Mouse (Mus musculus) forebrain, embryonic 15.5 days (tissue): ENCODE data around the gene Wfdc6a. TPM values are rescaled to one million over a fixed set of nuclear protein-coding genes. Genes with fewer than 3 reads are reported as not detected.
"Not testable (repeated sequence)": the region's sequence is repeated elsewhere in the genome, so short reads cannot be mapped to it uniquely, and the experiment has no call there.

Source experiments
- ATAC-seq: fragments of 200-750 bp; cut with Nextera tagmentation; replicated peaks from 2 replicates; pipeline ENCODE4 v1.8.0; 2017; ENCODE audit warnings: mild to moderate bottlenecking, moderate TSS enrichment, moderate library complexity
- H3K27ac ChIP-seq: fragments of 300-500 bp; sonication (generic); replicated peaks from 2 replicates; pipeline ENCODE4 v1.5.1; 2015; ENCODE audit warnings: mild to moderate bottlenecking, inconsistent platforms
- H3K27me3 ChIP-seq: fragments of 300-500 bp; sonication (generic); 2 replicates; pipeline ENCODE4 v1.6.1; 2015; ENCODE audit warnings: inconsistent platforms
- H3K36me3 ChIP-seq: fragments of 300-500 bp; sonication (generic); 2 replicates; pipeline ENCODE4 v1.6.1; 2015; ENCODE audit warnings: mild to moderate bottlenecking, inconsistent platforms
- H3K4me1 ChIP-seq: fragments of 300-500 bp; sonication (generic); 2 replicates; pipeline ENCODE4 v1.6.1; 2015; ENCODE audit warnings: inconsistent platforms
- H3K4me2 ChIP-seq: fragments of 300-500 bp; sonication (generic); replicated peaks from 2 replicates; pipeline ENCODE4 v1.6.1; 2015; ENCODE audit warnings: mild to moderate bottlenecking, inconsistent platforms
- H3K4me3 ChIP-seq: fragments of 300-500 bp; sonication (generic); 2 replicates; pipeline ENCODE4 v1.5.1; 2015; ENCODE audit warnings: mild to moderate bottlenecking, inconsistent platforms
- H3K9ac ChIP-seq: fragments of 300-500 bp; sonication (generic); replicated peaks from 2 replicates; pipeline ENCODE4 v1.6.1; 2015; ENCODE audit warnings: mild to moderate bottlenecking, inconsistent platforms
- H3K9me3 ChIP-seq: fragments of 300-500 bp; sonication (generic); 2 replicates; pipeline ENCODE4 v1.6.1; 2016; ENCODE audit warnings: inconsistent platforms
- WGBS: fragments of 180-500 bp; shearing (Covaris S2); methylation state at CpG from one replicate; pipeline ENCODE4 v1.1.7; 2015; ENCODE audit warnings: mixed read lengths; 5-methylcytosine and 5-hydroxymethylcytosine counted together
- polyA plus RNA-seq: library from polyadenylated mRNA; unstranded; fragments of >200 nt; fragmentation: Nextera tagmentation; extraction: Ambion mirVana; gene quantifications from 2 replicates; pipeline ENCODE4 v1.2.1, GENCODE M21; 2015

Wfdc6a gene
- polyA plus RNA-seq: not detected in 2 replicates

GRCm38 (mm10) chr2:164585025-164585725 lies at the start of gene Wfdc6a:
Gene Wfdc6a (minus strand): TSS chr2:164585447.
- not testable (repeated sequence) for ATAC-seq
- 50% methylated on average over 13 of the region's 13 CpGs for WGBS

GRCm38 (mm10) chr2:164621775-164622174 lies 36.5 kb upstream of the Wfdc6a start:
- Histone ChIP-seq H3K27ac (no peak overlapping the region), H3K36me3 (no peaks in the 10 kb centered on the region), H3K9ac (no peak overlapping the region), H3K4me2 (no peak overlapping the region), H3K4me3 (no peak overlapping the region), H3K27me3 (no peaks in the 10 kb centered on the region), H3K9me3 (no peaks in the 10 kb centered on the region), H3K4me1 (no peaks in the 10 kb centered on the region)
- no peak for ATAC-seq
- WGBS: 83% methylated on average over 4 of the region's 4 CpGs

More at GRCm38 (mm10) chr2:164585025-164585725, at the start of gene Wfdc6a:
- not testable (repeated sequence) for H3K27ac ChIP-seq, H3K9ac ChIP-seq, H3K27me3 ChIP-seq, H3K36me3 ChIP-seq, H3K4me3 ChIP-seq, H3K4me2 ChIP-seq, H3K4me1 ChIP-seq, H3K9me3 ChIP-seq

GRCm38 (mm10) chr2:164619050-164619449 lies 33.8 kb upstream of the Wfdc6a start:
- WGBS: 86% methylated on average over 5 of the region's 5 CpGs

GRCm38 (mm10) chr2:164615386-164615785 lies 30.1 kb upstream of the Wfdc6a start:
- no peak for ATAC-seq
- no peaks in the 10 kb centered on the region for H3K27me3 ChIP-seq
- no peak overlapping the region for H3K27ac ChIP-seq
- no peak overlapping the region for H3K4me2 ChIP-seq
- no peaks in the 10 kb centered on the region for H3K4me1 ChIP-seq
- H3K36me3 ChIP-seq: no peaks in the 10 kb centered on the region
- H3K9me3 ChIP-seq: no peaks in the 10 kb centered on the region
- no peak overlapping the region for H3K4me3 ChIP-seq
- WGBS: 85% methylated on average over 3 of the region's 3 CpGs
- no peak overlapping the region for H3K9ac ChIP-seq

More at GRCm38 (mm10) chr2:164619050-164619449, 33.8 kb upstream of the Wfdc6a start:
- Histone ChIP-seq H3K36me3 (no peaks in the 10 kb centered on the region), H3K27ac (no peak overlapping the region), H3K9me3 (no peaks in the 10 kb centered on the region), H3K9ac (no peak overlapping the region), H3K27me3 (no peaks in the 10 kb centered on the region), H3K4me1 (no peaks in the 10 kb centered on the region), H3K4me3 (no peak overlapping the region), H3K4me2 (no peak overlapping the region)
- no peak for ATAC-seq

GRCm38 (mm10) chr2:164613471-164613870 lies 28.2 kb upstream of the Wfdc6a start, which contains the start of the genes Wfdc6b and Wfdc8:
Gene Wfdc6b (plus strand): TSS chr2:164613522.
Gene Wfdc8 (minus strand): TSS chr2:164613626.
- H3K9ac ChIP-seq, H3K27ac ChIP-seq, H3K4me1 ChIP-seq, H3K36me3 ChIP-seq, H3K4me3 ChIP-seq, ATAC-seq, H3K9me3 ChIP-seq, H3K4me2 ChIP-seq, H3K27me3 ChIP-seq: not testable (repeated sequence)
- WGBS: 60% methylated on average over 8 of the region's 8 CpGs

GRCm38 (mm10) chr2:164608781-164609180 lies 23.5 kb upstream of the Wfdc6a start:
- Histone ChIP-seq H3K4me1 (no peaks in the 10 kb centered on the region), H3K4me3 (no peak overlapping the region), H3K27me3 (no peaks in the 10 kb centered on the region), H3K36me3 (no peaks in the 10 kb centered on the region), H3K9ac (no peak overlapping the region), H3K27ac (no peak overlapping the region), H3K9me3 (no peaks in the 10 kb centered on the region), H3K4me2 (no peak overlapping the region)
- ATAC-seq: no peak
- 85% methylated on average over 6 of the region's 6 CpGs for WGBS

- Histone ChIP-seq H3K9ac (no peak overlapping the region), H3K9me3 (no peaks in the 10 kb centered on the region), H3K36me3 (no peaks in the 10 kb centered on the region), H3K27me3 (no peaks in the 10 kb centered on the region), H3K4me1 (no peaks in the 10 kb centered on the region), H3K27ac (no peak overlapping the region), H3K4me3 (no peak overlapping the region), H3K4me2 (no peak overlapping the region)
- ATAC-seq: no peak
- WGBS: 87% methylated on average over 8 of the region's 8 CpGs
Measured at GRCm38 (mm10) chr2:164604411-164604810, 19.2 kb upstream of the Wfdc6a start.

- H3K9me3 ChIP-seq: no peaks in the 10 kb centered on the region
- 91% methylated on average over 3 of the region's 3 CpGs for WGBS
- no peaks in the 10 kb centered on the region for H3K4me1 ChIP-seq
- no peak overlapping the region for H3K4me3 ChIP-seq
- no peak overlapping the region for H3K9ac ChIP-seq
- H3K36me3 ChIP-seq: no peaks in the 10 kb centered on the region
- ATAC-seq: no peak
- no peak overlapping the region for H3K27ac ChIP-seq
- H3K27me3 ChIP-seq: no peaks in the 10 kb centered on the region
- no peak overlapping the region for H3K4me2 ChIP-seq
Measured at GRCm38 (mm10) chr2:164603482-164603881, 18.2 kb upstream of the Wfdc6a start.

GRCm38 (mm10) chr2:164600179-164600578 lies 14.9 kb upstream of the Wfdc6a start:
- Histone ChIP-seq H3K27me3 (no peaks in the 10 kb centered on the region), H3K4me1 (no peaks in the 10 kb centered on the region), H3K9me3 (no peaks in the 10 kb centered on the region), H3K27ac (no peak overlapping the region), H3K36me3 (no peaks in the 10 kb centered on the region), H3K4me2 (no peak overlapping the region), H3K4me3 (no peak overlapping the region), H3K9ac (no peak overlapping the region)
- 66% methylated on average over 3 of the region's 3 CpGs for WGBS
- no peak for ATAC-seq

- ATAC-seq: no peak
- Histone ChIP-seq H3K9me3 (no peaks in the 10 kb centered on the region), H3K27ac (no peak within 1 kb of the TSS), H3K4me1 (no peaks in the 10 kb centered on the region), H3K4me2 (no peak within 1 kb of the TSS), H3K36me3 (no peaks in the 10 kb centered on the region), H3K9ac (no peak within 1 kb of the TSS), H3K27me3 (no peaks in the 10 kb centered on the region), H3K4me3 (no peak within 1 kb of the TSS)
- WGBS: 79% methylated on average over 4 of the region's 4 CpGs
Measured at GRCm38 (mm10) chr2:164593494-164593893, 8.2 kb upstream of the Wfdc6a start, which contains the start of gene Eppin. Gene Eppin (minus strand): TSS chr2:164593594.

GRCm38 (mm10) chr2:164592014-164592413 lies 6.8 kb upstream of the Wfdc6a start:
- ATAC-seq: no peak

GRCm38 (mm10) chr2:164573359-164573758 lies 11.9 kb downstream of the Wfdc6a start, which contains the start of gene Spint3:
Gene Spint3 (minus strand): TSS chr2:164573459.
- not testable (repeated sequence) for H3K9ac ChIP-seq, H3K4me3 ChIP-seq, H3K27ac ChIP-seq, H3K4me1 ChIP-seq, H3K4me2 ChIP-seq, H3K9me3 ChIP-seq, ATAC-seq, H3K27me3 ChIP-seq, H3K36me3 ChIP-seq
- WGBS: 86% methylated on average over 6 of the region's 6 CpGs

More at GRCm38 (mm10) chr2:164592014-164592413, 6.8 kb upstream of the Wfdc6a start:
- Histone ChIP-seq H3K4me1 (no peaks in the 10 kb centered on the region), H3K27ac (no peak overlapping the region), H3K27me3 (no peaks in the 10 kb centered on the region), H3K36me3 (no peaks in the 10 kb centered on the region), H3K4me3 (no peak overlapping the region), H3K9ac (no peak overlapping the region), H3K9me3 (no peaks in the 10 kb centered on the region), H3K4me2 (no peak overlapping the region)
- 14% methylated on average over 4 of the region's 4 CpGs for WGBS
